In genomic region chr9:88547851-88548613, GRCm38 (mm10) we compare ENCODE assay signal across 8 mouse cellular contexts. TPM values are rescaled to one million over a fixed set of nuclear protein-coding genes. Genes with fewer than 3 reads are reported as not detected.
DNase-seq lines count a peak whose midpoint lies in the region; ATAC-seq lines count a peak whose summit lies in the region.

Gene Zfp949, plus strand, starts transcription at chr9:88548020.

- H3K27me3 ChIP-seq in embryonic facial prominence, embryonic 10.5 days (replicated peaks; ENCODE audit: low read depth, poor library complexity, severe bottlenecking) = no peaks in the 10 kb centered on the region
- H3K27me3 ChIP-seq in intestine, embryonic 16.5 days (replicated peaks; ENCODE audit: control insufficient read depth, insufficient read depth, low read length) = no peaks in the 10 kb centered on the region

- peak within 1 kb of the TSS; percentile 84 for H3K4me3 ChIP-seq in embryonic facial prominence, embryonic 10.5 days
- H3K4me3 ChIP-seq in intestine, embryonic 16.5 days (ENCODE audit: low read length) = peak within 1 kb of the TSS; percentile 73

- DNase-seq in urinary bladder, adult 18-20 months (ENCODE audit: low spot score in 2 of 2) = peak; percentile 62 to 65
- no peak for DNase-seq in urinary bladder, postnatal 10 days (ENCODE audit: low spot score)
- DNase-seq in embryonic facial prominence, embryonic 10.5 days (ENCODE audit: low spot score) = peak; percentile 68
- peak; percentile 86 for DNase-seq in gonadal fat pad, adult 2 months (ENCODE audit: low read depth)
- peak; percentile 88 to 96 for DNase-seq in left cerebral cortex, postnatal 25 days (ENCODE audit: low spot score in 2 of 2)
- peak; percentile 80 for DNase-seq in mesoderm, embryonic 11.5 days (ENCODE audit: low read depth, low spot score)
- DNase-seq in right cerebral cortex, postnatal 36 days (ENCODE audit: low spot score in 2 of 2) = peak; percentile 78 to 82

- peaks cover 8% of the 10 kb centered on the region for H3K36me3 ChIP-seq in embryonic facial prominence, embryonic 10.5 days (replicated peaks)
- no peaks in the 10 kb centered on the region for H3K36me3 ChIP-seq in intestine, embryonic 16.5 days (ENCODE audit: control insufficient read depth, insufficient read depth, low read length)

- peak; percentile 95 for ATAC-seq in intestine, embryonic 16.5 days

- under 1% methylated on average over 30 of the region's 30 CpGs for WGBS in embryonic facial prominence, embryonic 10.5 days
- under 1% methylated on average over 30 of the region's 30 CpGs for whole genome bisulfite sequencing in intestine, embryonic 16.5 days

- no peaks in the 10 kb centered on the region for H3K9me3 ChIP-seq in embryonic facial prominence, embryonic 10.5 days
- no peaks in the 10 kb centered on the region for H3K9me3 ChIP-seq in intestine, embryonic 16.5 days (ENCODE audit: control insufficient read depth, low read length)

- peaks cover 11% of the 10 kb centered on the region for H3K4me1 ChIP-seq in embryonic facial prominence, embryonic 10.5 days
- peaks cover 15% of the 10 kb centered on the region for H3K4me1 ChIP-seq in intestine, embryonic 16.5 days (ENCODE audit: control insufficient read depth, insufficient read depth, low read length)

- peak within 1 kb of the TSS; percentile 61 for H3K4me2 ChIP-seq in intestine, embryonic 16.5 days (ENCODE audit: low read depth, low read length)

- H3K27ac ChIP-seq in embryonic facial prominence, embryonic 10.5 days (replicated peaks) = peak within 1 kb of the TSS; percentile 84
- peak within 1 kb of the TSS; percentile 57 for H3K27ac ChIP-seq in intestine, embryonic 16.5 days (ENCODE audit: low read length)

- H3K9ac ChIP-seq in intestine, embryonic 16.5 days (ENCODE audit: low read depth, low read length) = peak within 1 kb of the TSS; percentile 71

- intact Hi-C loops in left cerebral cortex, postnatal 25 days (cut with DNase I) = loop anchor here (2.0 to 10.0 kb wide), 5 partner anchors 65 to 1137 kb away; partner anchors contain the start of genes Snx14, Syncrip and Tbx18

RNA-seq across cellular contexts. Expression of gene Zfp949, which starts in this region (rescaled TPM):
- 7.0 and 8.5 TPM in 2 replicates for polyA plus RNA-seq in embryonic facial prominence, embryonic 10.5 days (2016; fragmentation: Nextera tagmentation; extraction: Ambion mirVana)
- polyA plus RNA-seq in gonadal fat pad, adult 2 months (2012; rRNA removed) = 4.6 and 7.0 TPM in 2 replicates
- 7.4 and 7.5 TPM in 2 replicates for polyA plus RNA-seq in intestine, embryonic 16.5 days (2015; fragmentation: Nextera tagmentation; extraction: Ambion mirVana)
- total RNA-seq in left cerebral cortex, postnatal 25 days (2021) = 10 to 100 TPM; 20.9 to 25.7 TPM
